Mouse (Mus musculus) embryonic facial prominence, embryonic 11.5 days (tissue): ENCODE measurements at regions not wholly inside any gene's neighbourhood (a gene's known extent, or its start where the extent isn't known, plus 50 kb on each side); places are given as distances from the start of the nearest gene placed in this dataset.
"Not testable (repeated sequence)": the region's sequence is repeated elsewhere in the genome, so short reads cannot be mapped to it uniquely, and the experiment has no call there.

Experiments used
- ATAC-seq: fragments of 200-750 bp; cut with Nextera tagmentation; replicated peaks from 2 replicates; pipeline ENCODE4 v1.8.0; 2017; ENCODE audit warnings: low read depth; ENCODE audit not compliant: insufficient number of reproducible peaks, low FRiP score, low TSS enrichment
- DNase-seq: peaks from one replicate; pipeline ENCODE4 v3.0.0-alpha.2; 2015; ENCODE audit warnings: low spot score
- H3K27ac ChIP-seq: fragments of 300-500 bp; sonication (generic); replicated peaks from 2 replicates; pipeline ENCODE4 v1.5.1; 2014; ENCODE audit warnings: mild to moderate bottlenecking, low read depth, low read length, control low read depth
- H3K27me3 ChIP-seq: fragments of 300-500 bp; sonication (generic); 2 replicates; pipeline ENCODE4 v1.6.1; 2014; ENCODE audit warnings: mild to moderate bottlenecking, low read length, moderate library complexity, mixed read lengths; ENCODE audit not compliant: control insufficient read depth, insufficient read depth
- H3K36me3 ChIP-seq: fragments of 300-500 bp; sonication (generic); replicated peaks from 2 replicates; pipeline ENCODE4 v1.6.1; 2014; ENCODE audit warnings: low read depth, mild to moderate bottlenecking, low read length, moderate library complexity, mixed read lengths; ENCODE audit not compliant: control insufficient read depth, insufficient read depth
- H3K4me1 ChIP-seq: fragments of 300-500 bp; sonication (generic); 2 replicates; pipeline ENCODE4 v1.6.1; 2014; ENCODE audit warnings: low read length, mixed read lengths; ENCODE audit not compliant: control insufficient read depth, insufficient read depth
- H3K4me2 ChIP-seq: fragments of 300-500 bp; sonication (generic); 2 replicates; pipeline ENCODE4 v1.6.1; 2014; ENCODE audit warnings: low read depth, mild to moderate bottlenecking, control low read depth, low read length, moderate library complexity
- H3K4me3 ChIP-seq: fragments of 300-500 bp; sonication (generic); 2 replicates; pipeline ENCODE4 v1.5.1; 2014; ENCODE audit warnings: low read depth, low read length, control low read depth
- H3K9ac ChIP-seq: fragments of 300-500 bp; sonication (generic); replicated peaks from 2 replicates; pipeline ENCODE4 v1.6.1; 2014; ENCODE audit warnings: mild to moderate bottlenecking, control low read depth, low read length
- H3K9me3 ChIP-seq: fragments of 300-500 bp; sonication (generic); replicated peaks from 2 replicates; pipeline ENCODE4 v1.6.1; 2016; ENCODE audit warnings: mild to moderate bottlenecking, low read length, inconsistent platforms, mixed read lengths; ENCODE audit not compliant: control insufficient read depth
- WGBS: fragments of 180-500 bp; shearing (Covaris S2); extraction: QIAGEN DNeasy Blood & Tissue Kit; methylation state at CpG from one replicate; pipeline ENCODE4 v1.1.7; 2014; 5-methylcytosine and 5-hydroxymethylcytosine counted together

DNA sequence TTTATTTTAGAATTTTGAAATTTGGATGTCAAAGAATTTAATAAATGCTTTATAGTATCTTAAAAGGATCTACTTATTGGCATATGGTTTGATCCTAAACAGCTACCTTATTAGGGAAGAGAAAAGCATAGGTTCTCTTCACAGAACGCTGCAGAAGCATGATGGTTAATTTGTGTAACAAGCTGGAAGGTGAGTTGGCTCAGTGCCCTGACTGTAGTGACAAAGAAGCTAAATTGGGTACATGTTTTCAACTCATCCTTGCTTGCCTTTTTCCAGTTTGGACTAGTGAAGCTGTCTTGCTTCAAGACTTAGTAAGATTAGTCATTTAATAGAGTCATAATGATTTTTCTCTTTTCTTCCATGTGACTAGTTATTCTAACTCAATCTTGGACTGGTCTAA is 292.7 kb upstream of the Hand2 start:
- not testable (repeated sequence) for H3K9ac ChIP-seq, H3K4me1 ChIP-seq, H3K36me3 ChIP-seq, H3K9me3 ChIP-seq, DNase-seq, H3K27ac ChIP-seq, H3K4me2 ChIP-seq, ATAC-seq, H3K27me3 ChIP-seq, H3K4me3 ChIP-seq
- WGBS, result 87% methylated on average over 1 of the region's 1 CpGs

DNA sequence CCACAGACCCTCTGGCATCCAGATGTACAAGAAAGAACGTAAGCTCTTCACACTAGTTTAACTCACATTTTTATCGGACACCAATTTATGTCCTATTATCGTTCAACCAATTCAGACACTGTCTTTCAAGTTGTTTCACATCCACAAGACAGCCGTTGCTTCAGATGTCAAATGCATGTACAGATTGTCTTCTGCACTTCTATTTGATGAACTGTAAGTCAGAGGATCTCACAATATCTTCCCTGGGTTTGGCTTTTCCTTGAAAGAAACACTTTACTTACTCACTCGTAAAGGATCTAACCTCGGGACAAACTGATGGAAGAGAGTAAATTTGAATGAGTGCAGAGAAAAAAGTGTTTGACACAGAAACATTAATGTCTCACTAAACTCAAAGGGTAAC is 272.3 kb upstream of the Hand2 start:
- H3K27me3 ChIP-seq, result no peaks in the 10 kb centered on the region
- H3K4me1 ChIP-seq, result no peaks in the 10 kb centered on the region
- no peak overlapping the region for H3K4me3 ChIP-seq
- ATAC-seq (no peak), DNase-seq (no peak)
- H3K36me3 ChIP-seq, result no peaks in the 10 kb centered on the region
- no peak overlapping the region for H3K9ac ChIP-seq
- no peak overlapping the region for H3K4me2 ChIP-seq
- H3K9me3 ChIP-seq, result no peaks in the 10 kb centered on the region
- no peak overlapping the region for H3K27ac ChIP-seq
- 88% methylated on average over 6 of the region's 6 CpGs for WGBS

DNA sequence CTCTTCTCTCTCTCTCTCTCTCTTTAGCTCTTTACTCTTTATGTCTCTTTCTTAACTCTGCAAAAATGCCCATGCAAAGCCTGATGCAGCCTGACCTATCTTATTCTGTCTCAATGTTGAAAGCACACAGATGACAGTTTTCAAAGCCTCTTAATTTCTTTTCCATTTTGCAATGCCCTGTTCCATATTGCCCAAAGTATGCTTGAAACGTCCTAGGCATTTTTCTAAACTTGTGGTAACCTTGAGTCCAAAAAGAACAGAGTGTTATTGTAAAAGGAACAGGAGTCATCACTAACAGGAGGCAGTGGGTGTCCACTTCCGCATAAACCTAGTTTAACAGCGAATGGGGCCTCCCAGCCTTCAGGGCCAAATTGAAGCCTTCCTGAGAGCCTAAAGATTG is 271.9 kb upstream of the Hand2 start:
- 77% methylated on average over 3 of the region's 3 CpGs for WGBS
- Histone ChIP-seq H3K27ac (no peak overlapping the region), H3K9me3 (no peaks in the 10 kb centered on the region), H3K9ac (no peak overlapping the region), H3K4me2 (no peak overlapping the region), H3K36me3 (no peaks in the 10 kb centered on the region), H3K4me1 (no peaks in the 10 kb centered on the region), H3K4me3 (no peak overlapping the region), H3K27me3 (no peaks in the 10 kb centered on the region)
- no peak for DNase-seq
- ATAC-seq, result no peak

DNA sequence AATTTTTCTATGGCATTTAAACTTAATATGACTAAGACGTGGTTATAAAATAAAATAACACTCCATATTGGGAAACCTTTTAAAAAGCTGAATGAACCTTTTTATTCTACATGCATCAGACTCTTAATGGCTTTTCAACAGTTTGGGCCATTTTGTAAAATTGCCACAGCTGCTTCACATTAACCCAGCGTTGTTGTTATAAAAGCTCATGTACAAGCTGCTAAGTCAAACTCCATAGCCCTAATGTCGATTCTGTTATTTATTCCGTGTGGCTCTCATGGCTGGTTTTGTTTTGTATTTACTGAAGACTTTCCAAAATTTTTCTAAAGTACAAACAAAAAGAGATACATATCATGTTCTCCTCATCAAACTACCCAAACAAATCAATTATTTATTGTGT is 268.1 kb upstream of the Hand2 start:
- no peaks in the 10 kb centered on the region for H3K9me3 ChIP-seq
- 37% methylated on average over 4 of the region's 4 CpGs for WGBS
- no peaks in the 10 kb centered on the region for H3K27me3 ChIP-seq
- H3K27ac ChIP-seq, result no peak overlapping the region
- H3K4me3 ChIP-seq, result no peak overlapping the region
- H3K36me3 ChIP-seq, result no peaks in the 10 kb centered on the region
- DNase-seq, result peak; percentile 68
- H3K4me2 ChIP-seq, result no peak overlapping the region
- H3K4me1 ChIP-seq, result no peaks in the 10 kb centered on the region
- ATAC-seq, result no peak
- no peak overlapping the region for H3K9ac ChIP-seq

DNA sequence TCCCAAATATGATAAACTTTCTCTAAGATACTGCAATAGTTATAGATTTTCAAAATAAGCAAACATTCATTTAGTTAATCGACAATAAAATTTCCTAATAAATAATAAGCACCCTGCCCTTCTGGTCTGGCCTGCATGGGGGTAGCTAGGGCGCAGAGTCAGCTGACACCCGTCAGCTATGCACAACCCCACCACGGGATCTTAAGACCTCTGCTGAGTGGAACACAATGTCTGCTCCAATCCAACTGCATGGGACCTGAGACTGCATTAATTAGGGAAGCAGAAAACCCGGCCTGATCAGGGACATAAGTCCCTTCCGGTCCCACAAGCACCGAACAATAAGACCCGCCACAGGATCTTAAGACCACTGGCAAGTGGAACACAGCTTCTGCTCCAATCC is 243.8 kb upstream of the Hand2 start:
- no peaks in the 10 kb centered on the region for H3K27me3 ChIP-seq
- 92% methylated on average over 8 of the region's 8 CpGs for WGBS
- no peaks in the 10 kb centered on the region for H3K36me3 ChIP-seq
- no peak overlapping the region for H3K9ac ChIP-seq
- ATAC-seq, result no peak
- H3K4me2 ChIP-seq, result no peak overlapping the region
- no peaks in the 10 kb centered on the region for H3K9me3 ChIP-seq
- DNase-seq, result no peak
- no peaks in the 10 kb centered on the region for H3K4me1 ChIP-seq
- H3K27ac ChIP-seq, result no peak overlapping the region
- H3K4me3 ChIP-seq, result no peak overlapping the region

DNA sequence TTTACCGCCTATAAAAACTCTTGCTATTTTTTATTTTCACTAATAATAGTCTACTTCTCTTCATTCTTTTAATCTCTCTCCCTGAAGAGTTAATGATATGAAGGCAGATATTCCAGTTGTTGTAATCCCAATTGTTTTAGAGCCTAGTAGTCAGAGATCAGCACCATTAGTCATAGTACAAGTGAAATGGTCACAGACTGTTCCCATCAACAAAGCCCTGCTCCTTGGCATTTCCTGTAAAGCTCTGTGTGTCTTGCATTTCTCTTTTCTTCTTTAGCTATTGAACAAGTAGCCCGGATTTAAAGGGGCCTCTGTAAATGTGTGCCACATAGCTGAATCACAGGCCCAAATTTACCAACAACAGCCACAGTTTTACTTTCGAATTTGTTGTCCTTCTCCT is 234.0 kb upstream of the Hand2 start:
- no peaks in the 10 kb centered on the region for H3K27me3 ChIP-seq

DNA sequence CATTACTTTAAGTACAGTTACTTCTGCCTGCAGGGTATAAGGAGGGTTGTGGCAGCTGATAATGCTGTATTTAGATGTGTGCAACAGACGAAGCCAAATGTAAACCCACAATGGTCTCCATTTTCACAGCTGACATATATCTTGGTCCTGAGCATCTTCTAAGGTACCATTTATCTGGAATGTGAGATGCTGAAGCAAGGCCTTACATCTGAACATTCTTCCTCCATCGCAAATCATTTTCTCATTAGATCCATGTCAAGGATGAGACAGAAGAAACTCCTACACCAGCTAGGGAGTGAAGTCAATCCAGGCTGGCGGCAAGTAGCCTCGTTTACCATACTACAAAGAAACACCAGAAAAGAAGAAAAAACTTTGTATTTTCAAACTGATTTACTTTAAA is 228.4 kb upstream of the Hand2 start:
- Histone ChIP-seq H3K9ac (no peak overlapping the region), H3K9me3 (no peaks in the 10 kb centered on the region), H3K27ac (no peak overlapping the region), H3K27me3 (no peaks in the 10 kb centered on the region), H3K36me3 (no peaks in the 10 kb centered on the region), H3K4me1 (no peaks in the 10 kb centered on the region), H3K4me3 (no peak overlapping the region), H3K4me2 (no peak overlapping the region)
- no peak for ATAC-seq
- 88% methylated on average over 4 of the region's 4 CpGs for WGBS
- no peak for DNase-seq

More for the DNA sequence above, 234.0 kb upstream of the Hand2 start:
- Histone ChIP-seq H3K4me1 (no peaks in the 10 kb centered on the region), H3K9me3 (no peaks in the 10 kb centered on the region), H3K9ac (no peak overlapping the region), H3K4me3 (no peak overlapping the region), H3K4me2 (no peak overlapping the region), H3K36me3 (no peaks in the 10 kb centered on the region), H3K27ac (no peak overlapping the region)
- WGBS, result 68% methylated on average over 3 of the region's 3 CpGs
- DNase-seq (no peak), ATAC-seq (no peak)

DNA sequence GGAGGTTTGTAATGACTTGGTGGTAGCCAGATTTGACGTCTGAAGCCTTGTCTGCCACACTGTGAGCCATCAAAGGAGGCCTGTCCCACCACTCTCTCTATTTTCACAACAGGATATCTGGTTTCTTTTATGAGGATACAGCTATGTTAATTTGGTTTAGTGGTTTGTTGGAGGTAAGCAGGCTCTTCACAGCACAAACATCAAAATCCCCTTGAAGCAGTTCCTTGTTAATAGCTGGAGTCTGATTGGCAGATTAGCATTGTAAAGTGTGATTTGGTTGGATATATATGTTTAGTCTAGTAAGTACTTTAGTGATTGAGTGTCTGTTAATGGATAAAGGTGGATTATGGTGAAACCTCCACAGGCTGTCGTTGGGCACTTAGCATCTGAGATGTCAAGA is 225.6 kb upstream of the Hand2 start:
- no peak overlapping the region for H3K4me3 ChIP-seq
- H3K36me3 ChIP-seq, result no peaks in the 10 kb centered on the region
- no peak overlapping the region for H3K9ac ChIP-seq
- no peaks in the 10 kb centered on the region for H3K9me3 ChIP-seq
- ATAC-seq (no peak), DNase-seq (no peak)
- no peaks in the 10 kb centered on the region for H3K4me1 ChIP-seq
- 44% methylated on average over 2 of the region's 2 CpGs for WGBS
- no peak overlapping the region for H3K27ac ChIP-seq
- no peaks in the 10 kb centered on the region for H3K27me3 ChIP-seq
- no peak overlapping the region for H3K4me2 ChIP-seq
